Mouse (Mus musculus): ENCODE results near the gene Gbx1. TPM values are rescaled to one million over a fixed set of nuclear protein-coding genes. Genes with fewer than 3 reads are reported as not detected.

Gbx1 gene
- polyA plus RNA-seq, 1 experiment = 0.01 TPM

DNA sequence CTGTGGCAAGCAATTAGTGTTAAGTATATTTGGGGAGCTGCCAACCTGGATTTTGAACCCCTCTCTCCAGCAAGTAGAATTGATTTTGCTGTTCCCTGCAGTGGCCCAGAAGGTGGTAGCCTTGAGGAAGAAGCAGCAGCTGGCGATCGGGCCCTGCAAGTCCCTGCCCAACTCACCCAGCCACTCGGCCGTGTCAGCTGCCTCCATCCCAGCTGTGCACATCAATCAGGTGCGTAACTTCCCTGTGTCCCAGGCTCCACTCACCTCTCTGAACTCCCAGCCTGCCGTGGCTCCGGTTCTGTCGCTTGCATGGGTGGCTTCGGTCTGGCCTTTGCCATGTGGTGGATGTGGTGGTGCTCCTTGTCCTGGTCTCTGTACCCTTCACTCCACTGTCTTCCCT, 49.1 kb downstream of the Gbx1 start:
- DNase-seq (ENCODE audit: low spot score) = no peak

DNA sequence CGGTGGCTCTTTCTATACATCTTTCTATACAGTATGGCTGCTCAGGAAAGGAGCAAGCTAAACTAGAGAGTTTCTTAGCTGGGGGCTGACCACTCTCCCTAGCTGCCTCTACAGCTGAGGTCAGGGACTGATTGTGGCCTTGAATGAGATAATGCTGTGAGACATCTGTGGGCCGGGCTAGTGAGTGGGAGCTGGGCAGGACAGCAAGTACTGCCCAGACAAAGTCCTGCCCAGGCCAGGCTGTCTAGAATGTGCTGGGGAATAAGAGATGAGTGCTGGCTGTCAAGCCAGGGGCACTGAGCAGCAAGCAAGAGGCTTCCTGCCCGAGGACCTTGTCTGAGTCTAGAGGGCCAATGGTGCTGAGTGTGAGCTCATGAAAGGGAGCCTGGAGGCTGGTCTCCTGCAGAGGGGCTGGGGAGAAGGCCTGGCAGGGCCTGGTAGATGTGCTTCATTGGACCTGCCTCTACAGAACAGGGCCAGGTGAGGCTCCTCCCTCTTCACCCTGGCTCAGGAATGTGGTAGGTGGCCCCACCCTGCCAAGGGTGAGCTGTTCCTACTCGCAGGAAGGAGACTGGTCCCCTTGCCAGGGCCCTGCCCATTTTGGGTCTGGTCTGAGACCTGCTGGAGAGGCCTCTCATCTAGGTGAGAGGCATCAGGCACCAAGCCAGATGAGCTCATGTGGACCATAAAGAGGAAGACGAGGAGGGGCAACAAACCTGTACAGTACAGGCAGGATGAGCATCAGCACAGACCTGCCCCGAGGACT, 51.3 kb downstream of the Gbx1 start:
- DNase-seq (ENCODE audit: low spot score) = peak; percentile 62

DNA sequence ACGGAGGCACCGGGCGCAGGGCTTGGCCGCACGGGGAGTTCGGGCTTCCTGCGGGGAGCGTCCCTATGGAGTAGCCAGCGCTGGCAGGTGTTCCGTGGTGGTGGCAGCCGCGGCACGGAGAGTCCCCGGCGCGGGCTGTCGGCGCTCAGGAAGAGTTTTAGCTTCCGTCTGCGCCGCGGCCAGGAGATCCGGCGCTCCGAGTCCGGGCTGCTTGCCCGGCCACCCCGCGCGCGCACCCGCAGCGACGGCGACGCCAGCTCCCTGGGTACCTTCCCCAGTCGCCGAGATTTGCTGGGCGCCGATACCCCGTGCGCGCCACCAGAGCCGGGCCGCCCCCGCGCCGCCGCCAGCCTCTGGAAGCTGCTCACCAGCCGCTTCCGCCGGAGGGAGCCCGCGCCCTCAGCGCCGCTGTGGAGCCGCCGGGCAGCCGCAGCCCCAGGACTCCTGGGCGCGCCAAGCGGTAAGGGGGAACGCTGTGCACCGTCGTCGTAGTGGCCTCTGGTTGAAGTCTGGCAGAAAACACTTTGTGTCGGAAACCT, 52.2 kb downstream of the Gbx1 start:
- peak; percentile 45 for DNase-seq (ENCODE audit: low spot score)

DNA sequence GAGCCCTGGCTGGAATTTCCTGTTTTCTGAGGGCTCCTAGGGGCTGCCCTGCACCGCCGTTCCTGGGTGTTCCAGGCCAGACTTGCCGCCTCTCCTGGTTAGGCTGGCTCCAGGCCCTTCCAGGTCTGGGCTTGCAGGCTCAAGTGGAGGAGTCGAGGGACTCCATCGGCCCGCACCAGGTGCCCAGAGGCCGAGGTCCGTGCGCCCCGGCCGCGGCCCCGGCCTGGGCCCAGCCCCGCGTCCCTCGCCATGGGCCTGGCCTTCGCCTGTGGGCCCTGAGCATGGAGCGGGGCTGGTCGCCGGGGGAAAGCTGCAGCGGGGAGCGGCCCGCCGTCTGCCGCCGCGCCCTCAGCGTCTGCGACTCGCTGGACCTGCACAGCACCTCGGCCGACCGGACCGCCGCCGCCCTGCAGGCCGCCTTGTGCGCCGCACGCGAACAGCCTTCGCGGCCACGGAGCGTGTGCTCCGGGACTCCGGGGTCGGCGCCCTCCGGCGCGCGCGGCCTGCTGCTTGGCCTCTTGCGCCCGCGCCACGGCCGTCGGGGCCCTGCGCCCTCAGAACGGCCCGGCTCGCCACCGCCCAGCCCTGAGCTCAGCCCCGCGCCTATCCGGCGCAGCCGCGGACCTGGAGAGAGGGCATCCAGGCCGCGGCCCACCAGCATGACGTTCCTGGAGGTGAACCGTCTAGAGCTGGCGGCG, 52.8 kb downstream of the Gbx1 start:
- DNase-seq (ENCODE audit: low spot score) = peak; percentile 65

DNA sequence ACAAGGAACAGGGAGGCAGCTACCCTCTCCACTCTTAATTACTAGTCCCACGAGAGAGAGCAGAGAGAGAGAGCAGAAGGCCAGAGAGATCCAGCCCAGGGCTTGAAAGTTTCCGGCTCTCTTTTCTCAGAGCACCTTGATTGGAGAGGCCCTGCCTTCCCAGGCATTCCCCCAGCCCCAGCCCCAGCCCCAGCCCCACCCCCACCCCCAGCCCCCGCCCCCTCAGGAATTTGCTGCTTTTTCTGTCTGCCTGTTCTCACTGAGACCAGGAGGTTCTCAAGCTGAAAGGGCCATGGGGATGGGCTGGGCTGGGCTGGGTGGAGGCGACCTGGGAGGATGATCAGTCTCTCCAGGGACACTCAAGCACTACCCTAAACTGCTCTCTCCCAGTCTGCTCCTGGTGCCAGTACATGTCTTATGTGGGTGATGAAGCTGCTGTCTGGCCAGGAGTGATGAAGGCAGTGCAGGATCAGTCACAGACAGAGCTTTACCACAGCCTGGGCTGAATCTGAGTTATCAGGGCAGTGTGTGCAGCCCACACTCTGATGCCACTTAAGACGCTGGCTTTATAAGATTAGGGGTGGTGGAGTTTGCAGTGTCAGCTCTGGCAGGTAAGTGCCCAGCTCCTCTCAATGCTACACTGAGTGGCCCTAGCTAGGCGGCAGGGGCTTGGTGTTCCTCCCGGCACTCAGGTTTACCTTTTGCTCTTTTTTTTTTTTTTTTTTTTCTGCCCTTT, 54.0 kb downstream of the Gbx1 start:
- no peak for DNase-seq (ENCODE audit: low spot score)

DNA sequence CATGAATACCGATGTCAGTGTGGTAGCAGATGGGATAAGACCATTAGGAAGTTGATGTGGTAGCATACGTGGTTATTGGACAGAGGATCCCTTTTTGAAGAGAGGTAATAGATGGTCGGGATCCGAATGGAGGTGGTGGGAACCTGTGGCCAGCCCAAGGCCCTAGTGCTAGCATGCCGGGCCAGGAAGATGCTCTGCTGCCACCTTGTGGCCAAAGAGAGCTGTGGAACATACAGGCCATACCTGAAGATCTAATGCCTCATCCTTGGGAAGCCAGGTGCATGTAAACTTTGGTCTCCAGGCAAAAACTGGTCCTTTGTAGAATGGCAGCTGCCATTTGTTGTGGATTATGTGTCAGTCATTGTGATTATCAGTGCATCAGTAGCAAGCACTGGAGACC, 56.4 kb downstream of the Gbx1 start:
- no peak for DNase-seq (ENCODE audit: low spot score)

DNA sequence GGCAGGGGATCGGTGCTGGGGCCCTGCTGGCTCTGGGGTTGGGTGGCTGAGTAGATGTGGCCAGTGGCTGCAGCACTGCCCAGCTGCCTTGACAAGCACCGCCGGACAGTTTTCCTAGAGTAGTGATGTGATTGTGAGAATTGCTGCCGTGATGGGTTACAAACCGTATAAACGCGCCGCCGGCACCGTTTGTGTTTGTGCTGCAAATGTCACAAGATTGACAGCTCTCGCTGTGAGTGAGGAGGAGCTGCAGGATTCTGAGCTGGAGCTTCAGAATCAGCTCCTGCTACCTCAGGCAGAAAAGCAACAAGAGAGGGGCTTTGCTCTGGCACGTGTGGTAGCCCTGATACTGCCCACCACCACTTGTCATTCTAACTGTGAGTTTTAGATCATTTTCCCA, 60.2 kb downstream of the Gbx1 start:
- DNase-seq (ENCODE audit: low spot score) = no peak

DNA sequence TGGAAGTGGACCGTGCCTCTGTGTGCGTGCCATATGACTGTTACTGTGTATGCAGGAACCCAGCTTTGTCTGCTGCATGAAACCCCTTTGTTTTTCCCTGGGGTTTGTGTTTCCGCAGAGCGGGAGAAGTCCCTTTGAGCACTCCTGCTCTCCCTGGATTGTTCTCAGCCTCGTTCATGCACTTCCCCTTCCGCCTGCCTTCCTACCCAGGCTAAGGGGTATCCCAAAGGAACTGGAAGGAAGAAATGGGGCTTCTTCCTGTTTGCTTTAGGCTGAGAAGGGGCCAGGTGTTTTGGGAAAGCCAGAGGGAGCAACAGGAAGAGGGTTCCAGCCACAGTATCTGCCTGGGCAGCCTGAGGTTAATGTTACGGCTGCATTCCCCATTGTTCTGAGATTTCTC, 71.4 kb downstream of the Gbx1 start:
- no peak for DNase-seq (ENCODE audit: low spot score)

DNA sequence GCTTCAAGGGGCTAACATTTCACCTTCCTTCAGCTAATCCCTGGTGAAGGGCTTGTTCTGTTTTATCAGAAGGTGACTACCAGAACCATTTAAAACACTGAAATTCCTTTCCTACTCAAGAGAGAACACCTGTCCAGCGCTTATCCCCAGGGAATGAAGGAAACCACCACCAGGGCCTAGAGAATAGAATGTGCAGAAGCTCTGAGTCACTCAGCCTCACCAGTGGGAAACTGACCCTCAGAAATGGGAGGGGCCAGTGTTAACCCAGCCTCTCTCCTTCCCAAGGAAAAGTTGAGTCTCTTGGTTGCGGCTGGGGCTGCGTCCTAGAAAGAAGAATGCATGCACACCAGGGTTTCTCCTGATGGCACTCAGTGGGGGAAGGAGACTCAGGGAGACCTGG, 71.9 kb downstream of the Gbx1 start:
- DNase-seq (ENCODE audit: low spot score) = no peak

DNA sequence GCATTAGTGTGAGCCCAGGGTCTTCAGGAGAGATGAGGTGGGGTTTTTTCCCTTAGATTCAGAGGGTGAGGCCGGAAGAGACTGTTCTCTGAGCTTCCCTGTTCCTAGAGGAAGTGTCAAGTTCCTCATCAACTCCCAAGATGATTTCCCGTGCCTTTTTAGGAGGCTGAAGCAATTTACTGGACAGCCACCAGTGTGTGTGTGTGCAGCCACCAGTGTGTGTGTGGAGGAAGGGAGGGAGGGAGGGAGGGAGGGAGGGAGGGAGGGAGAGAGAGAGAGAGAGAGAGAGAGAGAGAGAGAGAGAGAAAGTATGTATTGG, 73.1 kb downstream of the Gbx1 start:
- DNase-seq (ENCODE audit: low spot score) = no peak

DNA sequence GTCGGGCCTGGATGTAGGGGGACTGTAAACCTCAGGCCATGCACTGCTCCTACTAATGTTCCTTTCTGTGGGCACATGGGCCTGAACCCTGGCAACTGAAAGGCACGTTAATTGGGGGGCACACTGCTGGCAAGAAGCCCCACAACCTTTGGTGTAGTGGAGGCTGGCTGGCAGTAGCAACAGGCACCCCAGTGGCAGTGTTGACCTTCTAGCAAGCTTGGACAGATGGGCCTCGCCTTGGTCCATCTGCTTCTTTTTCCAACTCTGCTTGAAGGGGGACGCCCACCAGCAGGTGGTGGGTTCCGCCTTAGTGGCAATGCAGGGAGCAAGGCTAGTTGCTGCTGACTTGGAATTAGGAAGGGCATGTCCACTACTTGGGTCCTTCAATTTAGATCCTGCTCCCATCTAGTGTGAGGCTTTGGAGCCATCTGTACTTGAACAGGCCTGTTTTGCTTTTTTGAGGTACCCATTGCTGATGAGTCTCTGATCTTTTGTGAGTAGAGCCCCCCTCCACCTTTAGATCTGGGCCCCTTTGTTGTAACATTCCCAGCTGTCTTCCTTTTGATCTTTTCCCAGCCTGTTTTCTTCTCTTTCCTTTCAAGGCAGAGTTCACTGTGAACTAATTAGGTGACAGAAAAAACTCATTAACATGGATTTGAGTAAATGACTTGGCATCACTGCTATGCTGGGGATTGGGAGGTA, 73.6 kb downstream of the Gbx1 start:
- DNase-seq (ENCODE audit: low spot score) = peak; percentile 26

Other genes with a start within 250 kb of the Gbx1 start
- gene Kcnh2, start 175.6 kb downstream of the Gbx1 start, polyA plus RNA-seq (2012; rRNA removed) = 56.0 and 70.5 TPM in 2 replicates
- gene Nos3, start 162.4 kb downstream of the Gbx1 start, polyA plus RNA-seq (2012; rRNA removed) = 7.3 and 8.3 TPM in 2 replicates
- 3.1 and 5.1 TPM in 2 replicates for gene Atg9b, start 135.1 kb downstream of the Gbx1 start, polyA plus RNA-seq (2012; rRNA removed)
- 24.8 and 28.8 TPM in 2 replicates for gene Abcb8, start 133.5 kb downstream of the Gbx1 start, polyA plus RNA-seq (2012; rRNA removed)
- 0.29 and 0.50 TPM in 2 replicates for gene Asic3, start 113.8 kb downstream of the Gbx1 start, polyA plus RNA-seq (2012; rRNA removed)
- gene Cdk5, start 103.7 kb downstream of the Gbx1 start, polyA plus RNA-seq (2012; rRNA removed) = 61.4 and 77.8 TPM in 2 replicates
- gene Slc4a2, start 103.4 kb downstream of the Gbx1 start, polyA plus RNA-seq (2012; rRNA removed) = 61.6 and 63.0 TPM in 2 replicates
- gene Fastk, start 81.9 kb downstream of the Gbx1 start, polyA plus RNA-seq (2012; rRNA removed) = 134 and 154 TPM in 2 replicates
- 24.5 TPM in 2 replicates for gene Tmub1, start 79.3 kb downstream of the Gbx1 start, polyA plus RNA-seq (2012; rRNA removed)
- gene Agap3, start 75.0 kb downstream of the Gbx1 start, polyA plus RNA-seq (2012; rRNA removed) = 55.8 and 73.8 TPM in 2 replicates
- 0.45 and 0.72 TPM in 2 replicates for gene Asb10, start 13.8 kb upstream of the Gbx1 start, polyA plus RNA-seq (2012; rRNA removed)
- not detected in 2 replicates for gene 4931409K22Rik, start 29.6 kb upstream of the Gbx1 start, polyA plus RNA-seq (2012; rRNA removed)
- 44.5 and 50.0 TPM in 2 replicates for gene Abcf2, start 50.3 kb upstream of the Gbx1 start, polyA plus RNA-seq (2012; rRNA removed)
- gene Chpf2, start 59.5 kb upstream of the Gbx1 start, polyA plus RNA-seq (2012; rRNA removed) = 30.2 and 34.5 TPM in 2 replicates
- 80.3 and 83.2 TPM in 2 replicates for gene Smarcd3, start 97.2 kb upstream of the Gbx1 start, polyA plus RNA-seq (2012; rRNA removed)
- 47.3 and 58.5 TPM in 2 replicates for gene Nub1, start 158.3 kb upstream of the Gbx1 start, polyA plus RNA-seq (2012; rRNA removed)
- 0.62 and 0.98 TPM in 2 replicates for gene Wdr86, start 203.5 kb upstream of the Gbx1 start, polyA plus RNA-seq (2012; rRNA removed)
- 3.0 TPM in 1 of 2 replicates, not detected in the other for gene Crygn, start 230.8 kb upstream of the Gbx1 start, polyA plus RNA-seq (2012; rRNA removed)